In the genomic region with DNA sequence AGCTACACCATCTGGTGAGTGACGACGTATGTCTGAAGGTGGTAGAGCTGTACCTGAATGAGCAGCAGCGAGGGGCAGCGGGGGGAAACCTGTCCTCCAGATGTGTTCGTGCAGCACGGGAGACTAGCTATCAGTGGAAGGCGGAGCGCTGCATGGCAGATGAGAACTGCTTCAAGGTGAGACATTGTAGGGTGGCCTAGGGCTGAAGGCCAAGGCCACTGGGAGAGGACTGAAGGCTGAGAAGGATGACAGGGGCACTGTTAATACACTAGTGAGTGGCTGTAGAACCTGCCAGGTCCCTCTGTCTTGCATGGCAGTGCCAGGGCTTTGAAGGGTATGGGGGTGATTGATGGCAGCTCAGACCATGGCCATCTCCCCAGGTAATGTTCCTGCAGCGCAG, we compare ENCODE assay signal across 7 mouse cellular contexts. TPM values are rescaled to one million over a fixed set of nuclear protein-coding genes. Genes with fewer than 3 reads are reported as not detected.
DNase-seq lines count a peak whose midpoint lies in the region.

No protein-coding gene starts in this region.

- intact Hi-C loops in gastrocnemius, postnatal 14 days (cut with DNase I; ENCODE audit: low total_unique reads), result no loop called here
- intact Hi-C loops in left cerebral cortex, postnatal 4 days (cut with DNase I), result no loop called here

- peak; percentile 3 for DNase-seq in gastrocnemius, postnatal 25 days
- no peak for DNase-seq in gastrocnemius, postnatal 14 days
- DNase-seq in left cerebral cortex, adult 18-20 months (ENCODE audit: low spot score in 2 of 2), result peak; percentile 1
- no peak for DNase-seq in left cerebral cortex, postnatal 4 days
- DNase-seq in spleen, postnatal 4 days (ENCODE audit: low spot score in 2 of 2), result peak; percentile 6 to 48
- no peak for DNase-seq in spleen, postnatal 36 days (ENCODE audit: low spot score in 2 of 2)
- DNase-seq in thymus, postnatal 4 days, result peak; percentile 3

RNA-seq across cellular contexts. Expression of gene F2rl3, which starts 8.5 kb away (rescaled TPM):
- 1 to 10 TPM in 1 of 2 experiments, under 1 TPM in 1; 0.97 to 1.6 TPM for total RNA-seq in gastrocnemius, postnatal 25 days (2021)
- total RNA-seq in gastrocnemius, postnatal 14 days (2021), result 1 to 10 TPM; 2.2 to 2.9 TPM
- total RNA-seq in left cerebral cortex, adult 18-20 months (2021), result under 1 TPM in 1 of 2 experiments, not detected in 1; 0.19 TPM
- under 1 TPM in 1 of 2 experiments, not detected in 1; 0.28 TPM for total RNA-seq in left cerebral cortex, postnatal 4 days (2021)

RNA-seq across cellular contexts. Expression of gene Sin3b, which starts 30.1 kb away (rescaled TPM):
- 10 to 100 TPM; 32.6 to 37.8 TPM for total RNA-seq in gastrocnemius, postnatal 25 days (2021)
- 10 to 100 TPM; 54.4 to 56.6 TPM for total RNA-seq in gastrocnemius, postnatal 14 days (2021)
- 100 to 1,000 TPM; 134 to 140 TPM for total RNA-seq in left cerebral cortex, adult 18-20 months (2021)
- 100 to 1,000 TPM; 207 to 223 TPM for total RNA-seq in left cerebral cortex, postnatal 4 days (2021)

Comparison
In these comparisons a context has a peak if more than half of its experiments do, and no peak if none do; other contexts are left out.
1. DNase-seq: peak in gastrocnemius, postnatal 25 days (single experiment), left cerebral cortex, adult 18-20 months (2 of 2), spleen, postnatal 4 days (2 of 2) and thymus, postnatal 4 days (single experiment); none in gastrocnemius, postnatal 14 days (single experiment), left cerebral cortex, postnatal 4 days (single experiment) and spleen, postnatal 36 days (0 of 2).